Mouse (Mus musculus) lung, postnatal 0 days (tissue): Measurements from ENCODE around the gene Efna4. TPM values are rescaled to one million over a fixed set of nuclear protein-coding genes. Genes with fewer than 3 reads are reported as not detected.

Source experiments
- ATAC-seq: fragments of 200-750 bp; cut with Nextera tagmentation; 2 replicates; pipeline ENCODE4 v1.8.0; 2017; ENCODE audit warnings: moderate library complexity
- DNase-seq: peaks from one replicate; pipeline ENCODE4 v3.0.0-alpha.2; 2016; ENCODE audit warnings: low spot score
- H3K27ac ChIP-seq: fragments of 300-500 bp; sonication (generic); 2 replicates; pipeline ENCODE4 v1.5.1; 2014; ENCODE audit warnings: antibody characterized with exemption, mild to moderate bottlenecking, low read length, mixed read lengths
- H3K27me3 ChIP-seq: fragments of 300-500 bp; sonication (generic); replicated peaks from 2 replicates; pipeline ENCODE4 v1.6.1; 2014; ENCODE audit warnings: low read length, mixed read lengths; ENCODE audit not compliant: insufficient read depth
- H3K36me3 ChIP-seq: fragments of 300-500 bp; sonication (generic); 2 replicates; pipeline ENCODE4 v1.6.1; 2014; ENCODE audit warnings: low read length, mixed read lengths; ENCODE audit not compliant: insufficient read depth
- H3K4me1 ChIP-seq: fragments of 300-500 bp; sonication (generic); 2 replicates; pipeline ENCODE4 v1.6.1; 2014; ENCODE audit warnings: antibody characterized with exemption, low read depth, low read length, mixed read lengths; ENCODE audit not compliant: insufficient read depth
- H3K4me2 ChIP-seq: fragments of 300-500 bp; sonication (generic); replicated peaks from 2 replicates; pipeline ENCODE4 v1.6.1; 2014; ENCODE audit warnings: low read depth, mild to moderate bottlenecking, low read length, moderate library complexity, mixed read lengths
- H3K4me3 ChIP-seq: fragments of 300-500 bp; sonication (generic); 2 replicates; pipeline ENCODE4 v1.5.1; 2014; ENCODE audit warnings: low read depth, low read length
- H3K9ac ChIP-seq: fragments of 300-500 bp; sonication (generic); replicated peaks from 2 replicates; pipeline ENCODE4 v1.6.1; 2014; ENCODE audit warnings: low read depth, mild to moderate bottlenecking
- H3K9me3 ChIP-seq: fragments of 300-500 bp; sonication (generic); 2 replicates; pipeline ENCODE4 v1.6.1; 2016; ENCODE audit warnings: low read length, mixed read lengths
- CTCF ChIP-seq: IDR thresholded peaks from 2 replicates; pipeline ENCODE4 v1.5.1; 2016; ENCODE audit warnings: antibody characterized with exemption, mild to moderate bottlenecking
- EP300 ChIP-seq: IDR thresholded peaks from 2 replicates; pipeline ENCODE4 v1.6.1; 2016; ENCODE audit warnings: antibody characterized with exemption, mild to moderate bottlenecking, control low read depth
- WGBS: fragments of 180-500 bp; shearing (Covaris S2); extraction: QIAGEN DNeasy Blood & Tissue Kit; methylation state at CpG from one replicate; pipeline ENCODE4 v1.1.7; 2014; 5-methylcytosine and 5-hydroxymethylcytosine counted together
- polyA plus RNA-seq: library from polyadenylated mRNA; unstranded; fragments of >200 nt; fragmentation: Nextera tagmentation; extraction: Ambion mirVana; gene quantifications from 2 replicates; pipeline ENCODE4 v1.2.1, GENCODE M21; 2015

Efna4 gene
- polyA plus RNA-seq, result 9.7 and 10.3 TPM in 2 replicates

DNA sequence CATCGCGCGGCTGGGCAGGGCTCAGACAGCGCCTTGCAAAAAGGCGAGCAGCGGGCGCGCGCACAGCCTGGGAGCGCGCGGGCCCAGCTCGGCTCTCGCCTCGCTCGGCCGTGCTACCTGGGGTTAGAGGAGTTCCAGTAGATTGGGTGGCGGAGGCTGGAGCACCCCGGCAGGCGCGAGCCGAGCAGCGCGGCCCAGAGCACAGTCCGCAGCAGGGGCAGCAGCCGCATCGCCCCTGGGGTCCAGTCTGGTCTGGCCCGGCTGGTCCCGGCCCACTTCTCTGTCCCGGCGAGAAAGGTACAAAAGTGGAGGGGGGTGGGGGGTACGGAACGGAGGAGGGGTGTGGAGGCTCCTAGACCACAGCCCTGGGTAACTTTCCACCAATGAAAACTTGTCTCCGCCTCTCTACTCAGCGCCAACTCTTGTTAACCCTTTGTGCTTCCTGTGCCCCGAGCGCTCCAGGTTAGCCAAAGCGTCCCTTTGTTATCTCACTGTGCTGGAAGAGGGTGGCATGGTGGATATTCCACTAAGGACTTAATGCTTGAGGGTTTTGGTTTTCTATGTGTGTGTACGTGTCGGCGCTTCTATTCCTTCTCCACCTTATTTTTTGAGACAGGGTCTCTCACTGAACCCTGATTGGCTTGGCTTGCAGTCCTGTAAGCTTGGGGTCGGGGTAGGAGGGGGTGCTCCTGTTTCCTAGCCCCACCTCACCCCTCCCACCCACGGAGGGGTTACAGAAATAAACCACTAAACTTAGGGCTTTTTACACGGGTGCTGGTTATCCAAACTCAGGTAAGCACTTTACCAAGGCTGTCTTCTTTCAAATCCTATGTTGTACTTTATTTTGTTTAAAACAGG lies at the start of gene Efna4:
Gene Efna4, minus strand, starts transcription at position 308 of the 858 bp plus-strand sequence.
- Histone ChIP-seq H3K9ac (peak within 1 kb of the TSS; percentile 55), H3K27ac (peak within 1 kb of the TSS; percentile 80), H3K4me1 (no peaks in the 10 kb centered on the region), H3K9me3 (no peaks in the 10 kb centered on the region), H3K4me3 (peak within 1 kb of the TSS; percentile 72), H3K4me2 (peak within 1 kb of the TSS; percentile 96), H3K36me3 (peaks cover 4% of the 10 kb centered on the region; the same call in 1 of the 2 replicates), H3K27me3 (no peaks in the 10 kb centered on the region)
- TF ChIP-seq CTCF, result no peak
- TF ChIP-seq EP300, result no peak
- ATAC-seq (peak; percentile 85), DNase-seq (peak; percentile 88)
- WGBS, result 3% methylated on average over 44 of the region's 44 CpGs

DNA sequence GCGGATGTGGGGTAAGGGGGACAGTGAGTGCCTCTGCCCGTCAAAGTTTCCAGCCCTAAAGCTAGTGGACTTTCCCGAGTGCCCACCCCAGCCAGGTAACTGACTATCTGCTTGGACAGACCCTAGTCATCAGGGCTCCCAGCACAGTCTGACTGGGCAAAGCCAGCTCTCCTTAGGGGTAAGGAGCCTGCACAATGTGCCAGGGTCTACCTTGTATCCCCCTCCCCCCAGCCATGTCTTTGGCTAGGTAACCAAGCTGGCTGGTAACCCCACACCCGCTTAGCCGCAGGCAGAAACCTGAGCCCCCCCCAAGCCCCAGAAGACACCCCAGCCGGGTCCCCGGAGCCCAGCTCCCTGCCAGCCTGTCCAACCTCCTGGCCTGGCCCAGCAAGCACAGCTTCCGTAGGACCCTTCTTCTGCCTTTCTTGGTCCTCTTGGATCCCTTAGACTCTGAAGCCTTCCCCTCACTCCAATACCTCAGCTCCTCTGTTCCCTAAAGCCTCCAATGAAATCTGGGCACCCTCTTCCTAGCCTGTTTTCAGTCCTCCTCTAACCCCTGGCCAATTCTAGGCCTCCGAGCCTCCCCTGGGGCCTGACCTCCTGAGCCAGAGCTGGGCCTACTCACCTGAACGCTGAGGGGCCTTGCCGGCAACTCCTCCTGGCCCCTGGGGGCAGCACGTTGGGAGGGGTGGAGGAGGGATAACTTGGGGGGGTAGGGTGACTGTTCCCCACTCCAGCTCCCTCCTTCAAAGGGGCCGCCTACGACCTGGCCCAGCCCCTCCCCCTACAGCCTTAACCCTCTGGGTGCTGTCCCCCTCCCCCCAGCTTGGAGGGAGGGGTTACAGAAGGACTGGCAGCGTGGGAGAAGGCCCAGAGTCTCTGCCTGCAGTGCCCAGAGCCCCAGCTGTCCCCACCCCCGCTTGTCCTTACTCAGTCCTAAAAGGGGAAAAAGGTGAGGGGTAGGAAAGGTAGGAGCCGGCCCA lies 48.9 kb upstream of the Efna4 start:
- H3K9ac ChIP-seq, result no peak overlapping the region
- H3K27ac ChIP-seq, result peak overlapping the region; percentile 72
- peaks cover 18% of the 10 kb centered on the region for H3K4me1 ChIP-seq
- H3K36me3 ChIP-seq, result no peaks in the 10 kb centered on the region
- ATAC-seq (no peak), DNase-seq (no peak)
- TF ChIP-seq EP300, result no peak
- TF ChIP-seq CTCF, result no peak
- WGBS, result 51% methylated on average over 17 of the region's 17 CpGs
- H3K9me3 ChIP-seq, result no peaks in the 10 kb centered on the region
- no peaks in the 10 kb centered on the region for H3K27me3 ChIP-seq
- H3K4me3 ChIP-seq, result no peak overlapping the region
- H3K4me2 ChIP-seq, result peak overlapping the region; percentile 40

DNA sequence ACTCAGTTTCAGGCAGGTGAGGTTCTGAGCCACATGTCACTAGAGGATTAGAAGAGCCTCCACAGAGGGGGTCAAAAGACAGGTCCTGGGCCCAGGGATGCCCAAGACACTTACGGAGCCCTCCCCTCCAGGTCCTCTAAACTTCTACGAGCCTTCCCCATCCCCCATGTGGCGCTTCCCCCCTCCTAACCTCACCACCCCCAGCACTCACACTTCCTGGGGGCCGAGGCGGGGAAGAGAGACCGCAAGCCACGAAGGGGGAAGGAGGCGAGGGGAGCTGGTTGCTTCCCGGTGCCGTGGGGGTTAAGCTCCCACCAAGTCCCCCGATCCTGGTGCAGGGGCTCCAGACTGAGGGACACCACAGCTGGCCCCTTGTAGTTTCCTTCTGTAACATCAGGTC lies 47.6 kb upstream of the Efna4 start:
- 0 out of 2 replicates have a peak overlapping the region, but pooled peaks have one; percentile 6 for H3K9ac ChIP-seq
- no peaks in the 10 kb centered on the region for H3K9me3 ChIP-seq
- 45% methylated on average over 10 of the region's 11 CpGs for WGBS
- no peaks in the 10 kb centered on the region for H3K27me3 ChIP-seq
- TF ChIP-seq EP300, result no peak
- TF ChIP-seq CTCF, result no peak
- no peak overlapping the region for H3K4me2 ChIP-seq
- no peak overlapping the region for H3K27ac ChIP-seq
- DNase-seq (no peak), ATAC-seq (no peak)
- peaks cover 18% of the 10 kb centered on the region for H3K4me1 ChIP-seq
- H3K4me3 ChIP-seq, result no peak overlapping the region
- peaks cover 8% of the 10 kb centered on the region; the same call in 1 of the 2 replicates for H3K36me3 ChIP-seq

DNA sequence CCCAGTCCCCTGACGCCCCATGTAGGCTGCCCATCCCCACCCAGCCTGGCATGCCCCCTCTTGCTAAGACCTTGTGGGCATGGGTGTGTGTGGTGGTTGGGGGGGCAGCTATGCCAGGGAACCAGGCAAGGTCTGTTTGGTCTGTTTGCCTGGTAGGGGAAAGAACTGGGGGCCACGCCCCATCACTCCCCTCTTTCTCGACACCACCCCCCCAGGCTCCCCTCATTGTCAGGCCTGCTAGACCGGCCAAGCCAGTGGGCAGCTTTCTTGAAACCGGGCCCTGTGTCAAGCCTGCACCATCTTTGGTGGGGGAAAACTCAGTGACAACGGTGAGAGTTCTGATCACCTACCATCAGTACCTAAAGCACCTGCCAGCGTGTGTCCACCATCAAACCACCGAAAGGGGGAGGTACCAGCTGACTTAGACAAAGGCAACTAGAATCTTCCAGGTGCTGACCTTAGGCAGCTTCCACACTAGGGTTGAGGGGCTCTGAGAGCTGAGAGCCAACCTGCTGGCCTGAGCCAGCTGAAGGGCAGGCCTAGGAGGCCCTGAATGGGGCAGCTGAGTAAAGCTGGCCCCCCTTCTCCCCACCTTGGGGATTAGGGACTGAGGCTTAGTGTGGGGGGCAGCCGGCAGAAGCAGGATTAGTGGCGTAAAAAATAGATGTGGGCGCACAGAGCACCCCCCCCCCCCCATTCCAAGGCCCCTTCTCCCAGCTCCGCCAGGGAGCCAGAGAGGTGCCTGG lies 46.7 kb upstream of the Efna4 start:
- Histone ChIP-seq H3K27ac (0 out of 2 replicates have a peak overlapping the region, but pooled peaks have one; percentile 51), H3K27me3 (no peaks in the 10 kb centered on the region), H3K9me3 (no peaks in the 10 kb centered on the region), H3K36me3 (peaks cover 8% of the 10 kb centered on the region; the same call in 1 of the 2 replicates), H3K4me1 (peaks cover 10% of the 10 kb centered on the region; the same call in 1 of the 2 replicates), H3K4me3 (no peak overlapping the region), H3K9ac (no peak overlapping the region), H3K4me2 (0 out of 2 replicates have a peak overlapping the region, but pooled peaks have one; percentile 8)
- no peak for TF ChIP-seq CTCF
- TF ChIP-seq EP300, result no peak
- ATAC-seq (no peak), DNase-seq (no peak)
- WGBS, result 52% methylated on average over 9 of the region's 12 CpGs

DNA sequence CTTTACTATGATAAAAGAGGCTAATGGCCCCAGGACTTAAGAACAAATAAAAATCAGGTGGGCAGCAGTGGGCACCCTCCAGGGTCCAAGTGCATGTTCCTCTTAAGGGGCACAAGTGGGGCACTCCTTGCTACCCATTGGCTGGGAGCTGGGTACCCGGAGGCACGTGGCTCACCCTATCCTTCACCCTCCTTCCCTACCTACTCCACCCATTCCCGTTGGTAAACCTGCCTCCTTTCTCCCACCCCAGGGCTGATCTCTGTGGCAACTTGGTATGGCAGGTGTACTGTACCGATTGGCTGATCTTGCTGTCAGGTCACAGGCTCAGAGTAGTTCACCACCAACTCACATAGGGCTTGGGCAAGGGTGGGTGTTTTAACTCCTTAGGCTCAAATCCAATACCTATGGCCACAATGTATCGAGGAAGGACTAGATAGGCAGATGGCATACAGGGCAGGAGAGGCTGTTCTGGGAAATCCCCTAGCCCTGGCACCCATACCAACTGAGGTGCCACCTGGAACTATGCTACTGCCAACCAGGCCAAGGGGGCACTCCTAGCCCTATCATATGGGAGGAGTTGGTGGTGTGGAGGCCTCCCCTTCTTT lies 45.9 kb upstream of the Efna4 start:
- Histone ChIP-seq H3K27me3 (no peaks in the 10 kb centered on the region), H3K4me1 (peaks cover 10% of the 10 kb centered on the region; the same call in 1 of the 2 replicates), H3K36me3 (peaks cover 8% of the 10 kb centered on the region; the same call in 1 of the 2 replicates), H3K27ac (peak overlapping the region; percentile 51; the same call in 1 of the 2 replicates), H3K9ac (no peak overlapping the region), H3K4me2 (no peak overlapping the region), H3K9me3 (no peaks in the 10 kb centered on the region), H3K4me3 (no peak overlapping the region)
- TF ChIP-seq EP300, result no peak
- no peak for TF ChIP-seq CTCF
- DNase-seq (peak; percentile 62), ATAC-seq (peak; percentile 65)
- 55% methylated on average over 5 of the region's 5 CpGs for WGBS
